Mouse (Mus musculus) lung, postnatal 0 days (tissue): Measurements from ENCODE around the gene Abcb8. TPM values are rescaled to one million over a fixed set of nuclear protein-coding genes. Genes with fewer than 3 reads are reported as not detected.

ENCODE experiments used
- ATAC-seq: fragments of 200-750 bp; cut with Nextera tagmentation; 2 replicates; pipeline ENCODE4 v1.8.0; 2017; ENCODE audit warnings: moderate library complexity
- DNase-seq: peaks from one replicate; pipeline ENCODE4 v3.0.0-alpha.2; 2016; ENCODE audit warnings: low spot score
- H3K27ac ChIP-seq: fragments of 300-500 bp; sonication (generic); 2 replicates; pipeline ENCODE4 v1.5.1; 2014; ENCODE audit warnings: antibody characterized with exemption, mild to moderate bottlenecking, low read length, mixed read lengths
- H3K27me3 ChIP-seq: fragments of 300-500 bp; sonication (generic); replicated peaks from 2 replicates; pipeline ENCODE4 v1.6.1; 2014; ENCODE audit warnings: low read length, mixed read lengths; ENCODE audit not compliant: insufficient read depth
- H3K36me3 ChIP-seq: fragments of 300-500 bp; sonication (generic); 2 replicates; pipeline ENCODE4 v1.6.1; 2014; ENCODE audit warnings: low read length, mixed read lengths; ENCODE audit not compliant: insufficient read depth
- H3K4me1 ChIP-seq: fragments of 300-500 bp; sonication (generic); 2 replicates; pipeline ENCODE4 v1.6.1; 2014; ENCODE audit warnings: antibody characterized with exemption, low read depth, low read length, mixed read lengths; ENCODE audit not compliant: insufficient read depth
- H3K4me2 ChIP-seq: fragments of 300-500 bp; sonication (generic); replicated peaks from 2 replicates; pipeline ENCODE4 v1.6.1; 2014; ENCODE audit warnings: low read depth, mild to moderate bottlenecking, low read length, moderate library complexity, mixed read lengths
- H3K4me3 ChIP-seq: fragments of 300-500 bp; sonication (generic); 2 replicates; pipeline ENCODE4 v1.5.1; 2014; ENCODE audit warnings: low read depth, low read length
- H3K9ac ChIP-seq: fragments of 300-500 bp; sonication (generic); replicated peaks from 2 replicates; pipeline ENCODE4 v1.6.1; 2014; ENCODE audit warnings: low read depth, mild to moderate bottlenecking
- H3K9me3 ChIP-seq: fragments of 300-500 bp; sonication (generic); 2 replicates; pipeline ENCODE4 v1.6.1; 2016; ENCODE audit warnings: low read length, mixed read lengths
- CTCF ChIP-seq: IDR thresholded peaks from 2 replicates; pipeline ENCODE4 v1.5.1; 2016; ENCODE audit warnings: antibody characterized with exemption, mild to moderate bottlenecking
- EP300 ChIP-seq: IDR thresholded peaks from 2 replicates; pipeline ENCODE4 v1.6.1; 2016; ENCODE audit warnings: antibody characterized with exemption, mild to moderate bottlenecking, control low read depth
- WGBS: fragments of 180-500 bp; shearing (Covaris S2); extraction: QIAGEN DNeasy Blood & Tissue Kit; methylation state at CpG from one replicate; pipeline ENCODE4 v1.1.7; 2014; 5-methylcytosine and 5-hydroxymethylcytosine counted together
- polyA plus RNA-seq: library from polyadenylated mRNA; unstranded; fragments of >200 nt; fragmentation: Nextera tagmentation; extraction: Ambion mirVana; gene quantifications from 2 replicates; pipeline ENCODE4 v1.2.1, GENCODE M21; 2015

The Abcb8 gene
- polyA plus RNA-seq, 1 experiment from 2014 or later = 25.6 TPM

GRCm38 (mm10) chr5:24428596-24428995, 35.1 kb downstream of the Abcb8 start:
- Histone ChIP-seq H3K27ac (no peak overlapping the region), H3K27me3 (no peaks in the 10 kb centered on the region), H3K9ac (no peak overlapping the region), H3K9me3 (no peaks in the 10 kb centered on the region), H3K36me3 (peaks cover 35% of the 10 kb centered on the region), H3K4me2 (peak overlapping the region; percentile 39), H3K4me3 (no peak overlapping the region), H3K4me1 (peaks cover 27% of the 10 kb centered on the region)
- WGBS = 43% methylated on average over 8 of the region's 9 CpGs
- no peak for ATAC-seq
- no peak for DNase-seq
- TF ChIP-seq EP300 (no peak), CTCF (no peak)

GRCm38 (mm10) chr5:24433993-24434392, 40.5 kb downstream of the Abcb8 start:
- ATAC-seq (no peak), DNase-seq (no peak)
- no peaks in the 10 kb centered on the region for H3K4me1 ChIP-seq
- no peak overlapping the region for H3K9ac ChIP-seq
- no peak overlapping the region for H3K27ac ChIP-seq
- no peak overlapping the region for H3K4me3 ChIP-seq
- H3K9me3 ChIP-seq = no peaks in the 10 kb centered on the region
- peaks cover 69% of the 10 kb centered on the region for H3K36me3 ChIP-seq
- H3K27me3 ChIP-seq = no peaks in the 10 kb centered on the region
- whole genome bisulfite sequencing = 82% methylated on average over 8 of the region's 8 CpGs
- H3K4me2 ChIP-seq = no peak overlapping the region
- TF ChIP-seq CTCF (no peak), EP300 (no peak)

GRCm38 (mm10) chr5:24441187-24441586, 47.7 kb downstream of the Abcb8 start:
- peaks cover 10% of the 10 kb centered on the region for H3K4me1 ChIP-seq
- no peaks in the 10 kb centered on the region for H3K27me3 ChIP-seq
- WGBS = 92% methylated on average over 8 of the region's 8 CpGs
- no peak for ATAC-seq
- H3K9ac ChIP-seq = no peak overlapping the region
- no peak for DNase-seq
- no peak overlapping the region for H3K4me2 ChIP-seq
- TF ChIP-seq EP300 = no peak
- no peak for TF ChIP-seq CTCF
- H3K9me3 ChIP-seq = no peaks in the 10 kb centered on the region
- H3K36me3 ChIP-seq = peaks cover 27% of the 10 kb centered on the region
- no peak overlapping the region for H3K27ac ChIP-seq
- H3K4me3 ChIP-seq = no peak overlapping the region

- H3K27ac ChIP-seq = no peak overlapping the region
- H3K4me1 ChIP-seq = peaks cover 10% of the 10 kb centered on the region
- H3K27me3 ChIP-seq = no peaks in the 10 kb centered on the region
- DNase-seq (no peak), ATAC-seq (no peak)
- no peak overlapping the region for H3K4me2 ChIP-seq
- H3K4me3 ChIP-seq = no peak overlapping the region
- WGBS = 82% methylated on average over 9 of the region's 9 CpGs
- TF ChIP-seq EP300 (no peak), CTCF (no peak)
- no peaks in the 10 kb centered on the region for H3K9me3 ChIP-seq
- peaks cover 25% of the 10 kb centered on the region for H3K36me3 ChIP-seq
- no peak overlapping the region for H3K9ac ChIP-seq
Measured at GRCm38 (mm10) chr5:24442029-24442428, 48.6 kb downstream of the Abcb8 start.

GRCm38 (mm10) chr5:24443204-24443603, 49.7 kb downstream of the Abcb8 start:
- Histone ChIP-seq H3K4me3 (no peak overlapping the region), H3K27me3 (no peaks in the 10 kb centered on the region), H3K9ac (no peak overlapping the region), H3K9me3 (no peaks in the 10 kb centered on the region), H3K27ac (no peak overlapping the region), H3K4me2 (no peak overlapping the region), H3K36me3 (peaks cover 25% of the 10 kb centered on the region), H3K4me1 (peaks cover 18% of the 10 kb centered on the region)
- no peak for ATAC-seq
- WGBS = 86% methylated on average over 7 of the region's 7 CpGs
- TF ChIP-seq EP300 (no peak), CTCF (no peak)
- no peak for DNase-seq

- no peak for TF ChIP-seq CTCF
- no peak for TF ChIP-seq EP300
- 84% methylated on average over 12 of the region's 12 CpGs for WGBS
- H3K27ac ChIP-seq = no peak overlapping the region
- DNase-seq (no peak), ATAC-seq (no peak)
- peaks cover 19% of the 10 kb centered on the region for H3K36me3 ChIP-seq
- peak overlapping the region; percentile 72; the same call in 1 of the 2 replicates for H3K4me3 ChIP-seq
- H3K9ac ChIP-seq = no peak overlapping the region
- H3K4me1 ChIP-seq = peaks cover 18% of the 10 kb centered on the region
- H3K9me3 ChIP-seq = no peaks in the 10 kb centered on the region
- peak overlapping the region; percentile 85 for H3K4me2 ChIP-seq
- H3K27me3 ChIP-seq = no peaks in the 10 kb centered on the region
Measured at GRCm38 (mm10) chr5:24443927-24444326, 50.5 kb downstream of the Abcb8 start.
